Mouse (Mus musculus) megakaryocyte, embryonic 14.5 days (primary cell): Measurements from ENCODE around the gene Mta2.

Experiments
- FLI1 ChIP-seq: IDR thresholded peaks from 2 replicates; pipeline ENCODE4 v1.6.1; 2012; ENCODE audit warnings: low read length, inconsistent platforms, mixed read lengths
- GATA1 ChIP-seq: IDR thresholded peaks from 3 replicates; pipeline ENCODE4 v1.6.1; 2012; ENCODE audit warnings: mixed read lengths, low read length, inconsistent platforms, borderline replicate concordance

DNA sequence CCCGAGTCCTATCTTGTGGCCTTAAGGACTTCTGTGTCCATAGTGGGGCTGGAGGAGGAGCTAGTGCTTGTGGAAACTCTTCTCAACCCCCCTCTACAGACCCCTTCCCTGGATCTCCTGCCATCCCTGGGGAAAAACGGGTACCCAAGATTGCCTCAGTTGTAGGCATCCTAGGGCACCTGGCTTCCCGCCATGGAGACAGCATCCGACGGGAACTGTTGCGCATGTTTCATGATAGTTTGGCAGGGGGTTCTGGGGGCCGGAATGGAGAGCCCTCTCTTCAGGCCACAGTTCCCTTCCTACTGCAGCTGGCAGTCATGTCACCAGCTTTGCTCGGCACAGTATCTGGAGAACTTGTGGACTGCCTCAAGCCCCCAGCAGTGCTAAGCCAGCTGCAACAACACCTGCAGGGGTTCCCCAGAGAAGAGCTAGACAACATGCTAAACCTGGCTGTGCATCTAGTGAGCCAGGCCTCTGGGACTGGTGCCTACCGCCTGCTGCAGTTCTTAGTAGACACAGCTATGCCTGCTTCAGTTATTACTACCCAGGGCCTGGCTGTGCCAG lies 46.2 kb upstream of the Mta2 start:
- TF ChIP-seq GATA1 (no peak), FLI1 (no peak)
